Mouse (Mus musculus) induced T-regulatory cell, adult 2 months (primary cell): ENCODE data around the gene Mlh1.

Source experiments
- DNase-seq: peaks from one replicate; pipeline ENCODE4 v3.0.0-alpha.2; 2012; ENCODE audit warnings: low read depth

Gene Mlh1

DNA sequence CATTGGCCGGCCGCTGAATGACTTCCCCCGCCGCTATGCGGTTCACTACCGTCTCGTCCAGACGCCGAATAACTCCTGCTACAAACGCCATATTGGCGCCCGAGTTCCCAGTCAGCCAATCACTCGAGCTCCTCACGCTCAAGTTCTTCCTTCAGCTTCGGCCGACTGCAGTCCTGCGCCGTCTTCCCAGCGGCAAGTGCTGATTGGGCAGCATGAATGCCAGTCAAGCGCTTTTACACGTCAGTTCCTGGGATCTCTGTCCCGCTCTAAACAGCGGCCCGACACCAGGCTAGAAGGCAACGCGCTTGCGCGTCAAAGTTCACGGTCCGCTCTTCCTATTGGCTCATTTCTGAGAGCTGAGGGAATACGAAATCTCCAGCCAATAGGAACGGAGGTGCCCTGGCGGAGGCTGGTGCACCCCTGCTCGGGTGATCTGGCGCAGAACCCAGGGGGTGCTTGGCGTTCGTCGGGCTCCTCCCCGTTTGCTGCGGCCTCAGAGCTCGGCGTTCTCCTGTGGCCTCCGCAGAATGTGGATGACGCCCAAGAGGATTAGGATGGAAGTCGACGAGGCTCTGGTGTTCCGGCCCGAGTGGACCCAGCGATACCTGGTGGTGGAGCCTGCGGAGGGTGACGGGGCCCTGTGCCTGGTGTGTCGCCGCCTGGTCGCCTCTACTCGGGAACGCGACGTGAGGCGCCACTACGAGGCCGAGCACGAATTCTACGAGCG, at the start of gene Mlh1, which contains the start of gene Epm2aip1:
TSS of gene Mlh1 (minus strand) at position 358 of the 727 bp plus-strand sequence.
TSS of gene Epm2aip1 (plus strand) at position 496 of the 727 bp plus-strand sequence.
- peak; percentile 100 for DNase-seq

GRCm38 (mm10) chr9:111320912-111321311, 49.3 kb upstream of the Mlh1 start:
- DNase-seq: no peak

DNA sequence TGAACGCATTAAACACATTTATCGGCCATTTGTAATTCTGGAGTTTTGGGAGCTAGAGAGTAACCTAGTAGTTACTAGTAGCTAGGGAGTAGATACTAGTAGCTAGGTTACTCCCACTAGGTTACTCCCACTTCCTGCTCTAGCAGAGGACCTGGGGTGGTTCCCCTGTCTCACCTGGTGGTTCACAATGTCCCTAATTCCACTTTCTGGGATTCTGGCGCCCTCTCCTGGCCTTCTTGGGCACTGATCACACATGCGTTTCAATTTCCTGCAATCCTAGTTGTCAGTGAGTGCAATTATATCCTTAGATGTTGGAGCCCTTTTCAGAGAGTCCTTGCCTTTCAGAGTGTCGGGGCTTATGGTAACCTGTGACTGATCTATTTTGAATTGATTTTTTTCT, 42.6 kb upstream of the Mlh1 start:
- DNase-seq: peak; percentile 78

DNA sequence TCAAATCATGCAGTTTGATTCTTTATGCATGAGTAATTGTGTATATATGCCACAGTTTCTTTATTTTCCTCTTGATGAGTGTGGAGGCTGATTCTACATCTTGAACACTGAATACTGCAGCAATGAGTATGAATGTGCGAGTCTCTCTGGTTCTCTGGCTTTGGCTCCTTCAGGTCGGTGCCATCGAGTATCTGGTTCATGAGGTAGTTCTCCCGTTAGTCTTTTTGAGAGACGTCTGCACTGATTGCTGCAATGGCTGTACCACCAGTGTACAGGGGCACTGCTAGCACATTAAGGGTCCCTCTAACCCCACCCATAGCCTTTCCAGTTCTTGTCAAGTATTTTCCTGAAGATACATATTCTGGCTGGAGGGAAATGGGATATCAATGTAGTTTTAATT, 42.2 kb upstream of the Mlh1 start:
- no peak for DNase-seq

GRCm38 (mm10) chr9:111313299-111313698, 41.7 kb upstream of the Mlh1 start:
- peak; percentile 12 for DNase-seq

- DNase-seq: peak; percentile 7
Measured at GRCm38 (mm10) chr9:111312442-111313141, 41.0 kb upstream of the Mlh1 start.

GRCm38 (mm10) chr9:111311843-111312441, 40.4 kb upstream of the Mlh1 start:
- no peak for DNase-seq

DNA sequence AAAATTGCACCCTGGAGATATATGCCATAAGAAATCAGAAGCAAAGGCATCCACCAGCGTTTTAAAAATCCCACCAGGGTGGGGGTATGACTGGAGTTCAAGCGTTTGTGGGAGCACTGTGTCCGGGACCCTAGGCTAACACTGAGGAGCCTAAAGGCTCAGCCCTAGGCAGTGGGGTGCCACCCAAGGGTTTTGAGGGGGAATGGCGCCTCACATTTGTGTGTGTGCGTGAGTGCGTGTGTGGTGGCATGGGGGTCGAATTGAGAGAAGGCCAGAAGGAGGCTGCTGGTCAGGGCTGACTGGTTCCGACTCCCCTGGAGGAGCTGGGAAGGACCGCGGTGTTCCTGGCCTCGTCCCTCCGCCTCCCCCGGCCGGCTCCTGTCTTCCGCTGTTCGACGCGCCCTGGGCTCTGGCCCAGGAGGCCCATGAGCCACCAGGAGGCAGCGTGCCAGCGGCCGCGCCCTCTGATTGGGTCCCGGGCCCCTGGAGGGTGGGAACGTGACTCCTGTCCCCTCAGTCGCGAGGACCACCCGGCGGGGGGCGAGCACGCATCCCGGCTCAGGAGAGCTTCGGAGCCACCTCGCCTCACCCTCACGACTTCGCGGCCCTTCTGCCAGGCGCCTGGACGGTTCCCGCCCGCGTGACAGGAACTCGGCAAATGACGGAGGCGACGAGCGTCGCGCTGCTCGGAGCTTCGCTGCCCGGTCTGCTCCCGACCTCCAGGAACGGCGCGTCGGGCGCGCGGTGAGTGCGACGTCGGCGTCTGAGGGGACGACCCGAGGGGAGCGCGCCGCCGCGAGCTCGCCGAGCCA, 39.6 kb upstream of the Mlh1 start, which contains the start of gene Trank1:
TSS of gene Trank1 (plus strand) at position 709 of the 812 bp plus-strand sequence.
- no peak for DNase-seq

GRCm38 (mm10) chr9:111306142-111306541, 34.6 kb upstream of the Mlh1 start:
- no peak for DNase-seq

DNA sequence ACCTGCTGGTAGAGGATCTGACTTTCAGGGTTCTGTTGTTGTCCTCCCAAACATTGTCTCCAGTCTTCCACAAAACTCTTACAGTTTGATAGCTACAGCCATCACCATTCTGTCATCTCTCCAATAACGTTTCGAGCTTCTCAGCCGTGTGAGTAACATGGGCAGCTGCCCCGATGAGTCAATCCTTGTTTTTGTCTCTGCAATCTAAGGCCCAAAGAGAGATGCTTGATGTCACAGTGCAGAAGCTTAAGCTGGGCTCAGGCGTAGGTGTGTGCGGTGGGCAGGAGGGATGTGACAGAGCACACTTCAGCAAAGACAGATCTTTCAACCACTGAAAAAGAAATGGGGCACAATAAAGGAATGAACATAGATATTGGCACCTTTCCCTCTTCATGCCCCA, 32.4 kb upstream of the Mlh1 start:
- DNase-seq: no peak

DNA sequence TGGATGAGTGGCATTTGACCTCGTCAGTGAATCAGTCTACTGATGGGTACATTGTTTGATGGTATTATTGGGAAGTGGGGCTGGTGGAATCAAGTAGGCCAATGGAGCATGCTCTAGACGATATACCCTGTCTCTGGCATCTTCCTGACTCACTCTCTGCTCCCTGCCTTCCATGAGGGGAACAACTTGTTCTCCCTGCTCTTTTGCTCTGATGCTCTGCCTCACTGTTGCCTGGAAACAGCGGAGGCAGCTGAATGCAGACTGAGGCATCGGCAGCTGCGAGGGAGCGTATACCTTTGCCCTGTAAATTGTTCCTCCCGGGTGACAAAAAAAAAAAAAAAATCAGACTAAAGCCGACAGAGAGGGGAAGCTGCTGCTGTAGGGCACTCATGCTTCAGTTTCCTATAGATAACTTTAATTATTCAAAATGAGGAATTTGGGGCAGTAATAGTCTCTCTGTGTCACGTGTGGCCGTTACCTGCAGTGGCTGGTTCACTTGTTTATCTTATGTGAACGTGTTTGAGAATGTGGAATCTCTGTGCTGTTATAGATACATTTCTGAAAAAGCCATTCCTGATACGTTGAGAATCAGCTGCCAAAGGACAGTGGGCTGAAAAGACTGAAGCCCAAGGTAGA, 30.7 kb upstream of the Mlh1 start:
- DNase-seq: no peak

- no peak for DNase-seq
Measured at GRCm38 (mm10) chr9:111298606-111299005, 27.0 kb upstream of the Mlh1 start.

DNA sequence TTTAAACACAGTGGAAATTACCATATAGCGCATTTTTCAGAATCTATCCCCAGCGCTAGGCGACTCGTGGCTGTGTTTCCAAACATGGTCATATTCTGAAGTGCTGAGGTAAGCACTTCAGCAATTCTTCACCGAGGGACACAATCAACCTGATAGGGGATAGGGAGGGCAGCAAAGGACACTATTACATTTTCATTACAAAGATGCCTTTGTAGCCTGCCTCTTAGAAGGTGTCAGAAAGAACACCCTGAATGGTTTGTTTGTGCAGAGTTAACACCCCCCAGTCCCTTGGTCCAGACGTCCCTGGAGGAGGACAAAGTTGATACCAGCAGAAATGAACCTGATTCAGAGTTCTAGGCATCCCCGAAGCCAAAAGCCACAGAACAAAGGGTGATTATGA, 24.8 kb upstream of the Mlh1 start:
- no peak for DNase-seq

GRCm38 (mm10) chr9:111295323-111295722, 23.7 kb upstream of the Mlh1 start:
- no peak for DNase-seq

DNA sequence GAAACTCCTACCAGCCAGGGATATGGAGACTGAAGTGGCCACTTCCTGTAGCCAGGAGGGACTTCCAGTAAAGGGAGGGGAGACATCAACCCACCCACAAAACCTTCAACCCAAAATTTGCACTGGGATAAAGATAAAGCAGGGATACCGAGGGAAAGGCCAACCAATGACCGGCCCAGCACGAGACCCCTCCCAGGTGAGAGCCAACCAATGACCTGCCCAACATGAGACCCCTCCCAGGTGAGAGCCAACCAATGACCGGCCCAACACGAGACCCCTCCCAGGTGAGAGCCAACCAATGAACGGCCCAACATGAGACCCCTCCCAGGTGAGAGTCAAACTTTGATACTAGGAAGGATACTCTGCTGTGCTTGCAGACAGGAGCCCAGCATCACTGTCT, 23.3 kb upstream of the Mlh1 start:
- DNase-seq: no peak

- DNase-seq: no peak
Measured at GRCm38 (mm10) chr9:111293234-111293633, 21.6 kb upstream of the Mlh1 start.

DNA sequence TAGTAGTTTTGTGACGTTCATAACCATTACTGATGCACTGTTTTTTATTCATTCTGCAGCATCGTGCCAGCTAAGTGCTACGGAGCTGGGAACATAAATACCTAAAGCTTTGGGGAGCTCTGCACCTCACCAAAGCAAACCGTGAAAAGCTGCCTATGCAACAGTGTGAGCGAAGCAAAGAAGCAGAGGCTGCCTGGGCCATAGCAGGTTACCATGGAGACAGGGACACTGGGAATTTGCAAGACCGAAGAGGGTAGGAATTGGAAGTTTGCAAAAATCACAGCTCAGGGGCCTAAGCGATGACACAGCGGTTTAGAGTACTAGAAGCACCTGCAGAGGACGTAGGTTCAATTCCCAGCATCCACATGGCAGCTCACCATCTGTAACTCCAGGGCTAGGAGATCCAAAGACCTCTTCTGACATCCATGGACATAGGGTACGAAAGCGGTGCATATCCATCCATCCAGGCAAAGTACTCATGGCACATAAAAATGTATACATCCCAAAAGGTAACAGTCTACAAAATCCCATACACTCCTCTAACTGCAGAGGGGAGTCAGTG, 19.0 kb upstream of the Mlh1 start:
- no peak for DNase-seq

DNA sequence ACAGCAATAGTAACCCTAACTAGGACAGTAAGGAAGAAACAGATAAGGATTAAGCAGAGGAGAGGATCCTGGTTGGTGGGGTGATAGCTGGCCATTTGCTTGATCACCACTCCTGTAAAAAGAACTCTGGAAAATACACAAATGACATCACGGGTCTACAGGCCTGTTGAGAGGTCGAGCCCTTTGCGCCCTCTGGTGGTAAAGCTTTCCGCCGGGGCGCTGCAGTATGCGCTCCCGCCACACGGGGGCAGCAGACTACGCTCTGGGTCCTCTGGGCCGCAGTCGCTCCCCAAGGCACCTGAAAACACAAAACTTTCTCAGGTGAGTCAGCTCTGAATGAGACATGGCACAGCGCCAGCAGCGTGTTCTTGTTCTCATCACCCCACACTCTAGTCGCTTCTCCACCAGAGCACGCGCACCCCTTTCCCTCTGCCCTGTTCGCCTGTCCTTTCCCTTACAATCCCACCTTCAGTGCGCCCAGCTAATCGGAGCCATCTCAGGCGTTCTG, 18.3 kb upstream of the Mlh1 start:
- DNase-seq: peak; percentile 93

DNA sequence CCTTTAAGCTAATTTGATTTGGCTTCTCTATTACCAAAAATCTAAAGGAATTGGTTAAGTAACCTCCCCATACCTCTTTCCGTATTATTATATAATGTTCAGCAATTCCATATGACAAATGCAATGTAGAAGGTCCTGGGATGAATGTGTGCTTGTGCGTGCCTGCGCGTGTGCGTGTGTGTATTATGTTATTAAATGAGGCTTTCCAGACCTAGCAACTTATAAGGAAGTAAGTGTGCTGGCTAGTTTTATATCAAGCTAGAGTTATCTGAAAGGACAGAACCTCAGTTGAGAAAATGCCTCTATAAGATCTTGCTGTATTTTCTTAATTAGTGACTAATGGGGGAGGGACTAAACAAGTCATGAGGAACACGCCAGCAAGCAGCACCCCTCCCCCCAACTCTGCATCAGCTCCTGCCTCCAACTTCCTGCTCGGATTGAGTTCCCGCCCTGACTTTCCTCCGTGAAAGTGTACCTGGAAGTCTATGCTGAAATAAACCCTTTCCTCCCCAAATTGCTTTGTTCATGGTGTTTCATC, 17.8 kb upstream of the Mlh1 start:
- DNase-seq: no peak

DNA sequence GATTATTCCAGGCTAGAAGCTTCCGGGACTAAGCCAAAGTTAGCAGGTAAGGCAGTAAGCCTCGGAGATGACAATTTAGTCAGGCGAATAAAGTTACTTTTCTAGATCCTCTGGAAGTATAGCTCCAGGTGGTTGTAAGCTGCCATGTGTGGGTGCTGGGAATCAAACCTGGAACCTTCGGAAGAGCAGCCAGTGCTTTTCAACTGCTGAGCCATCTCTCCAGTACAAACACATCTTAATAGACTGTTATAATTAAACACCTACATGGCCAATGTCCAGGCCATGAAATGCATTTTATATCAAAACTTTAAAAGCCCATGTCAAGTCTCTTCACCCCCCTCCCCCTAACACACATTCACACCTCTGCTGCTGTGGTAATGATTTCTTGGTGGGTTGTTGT, 16.4 kb upstream of the Mlh1 start:
- no peak for DNase-seq

DNA sequence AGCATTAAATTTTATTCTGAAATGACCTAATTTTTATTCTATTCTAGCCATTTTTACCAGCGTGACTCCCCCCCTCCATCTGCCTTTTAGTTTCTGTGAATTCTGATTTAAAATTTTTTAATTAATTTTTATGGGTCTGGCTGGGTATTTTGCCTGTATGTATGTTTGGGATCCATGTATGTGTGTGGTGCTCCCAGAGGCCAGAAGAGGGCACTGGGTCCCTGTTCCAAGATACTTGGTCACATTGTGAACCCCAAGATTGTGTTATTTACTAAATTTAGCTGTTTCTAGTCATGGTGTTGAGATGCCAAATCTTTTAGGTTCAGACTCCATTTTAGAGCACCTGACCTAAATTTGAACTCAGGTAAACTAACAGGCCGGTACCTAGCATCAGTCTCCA, 14.9 kb upstream of the Mlh1 start:
- DNase-seq: no peak
